8 mouse cellular contexts compared by ENCODE assay signal in genomic region chr11:98438331-98439158, GRCm38 (mm10). TPM values are rescaled to one million over a fixed set of nuclear protein-coding genes. Genes with fewer than 3 reads are reported as not detected.
DNase-seq lines count a peak whose midpoint lies in the region; ATAC-seq lines count a peak whose summit lies in the region.

Gene Mien1 (minus strand): TSS chr11:98438991.

- peak; percentile 94 for ATAC-seq in intestine, embryonic 14.5 days (replicated peaks; ENCODE audit: low FRiP score, low TSS enrichment, low read depth)

- peak within 1 kb of the TSS; percentile 69 for H3K27ac ChIP-seq in intestine, embryonic 14.5 days (ENCODE audit: low read depth)

- H3K4me1 ChIP-seq in intestine, embryonic 14.5 days (replicated peaks; ENCODE audit: control insufficient read depth, insufficient read depth, low read length), result peaks cover 6% of the 10 kb centered on the region; the same call in 1 of the 2 replicates

- H3K36me3 ChIP-seq in intestine, embryonic 14.5 days (ENCODE audit: control insufficient read depth, insufficient read depth, low read length), result peaks cover 36% of the 10 kb centered on the region

- WGBS in intestine, embryonic 14.5 days, result 2% methylated on average over 43 of the region's 43 CpGs

- peak within 1 kb of the TSS; percentile 95 for H3K4me2 ChIP-seq in intestine, embryonic 14.5 days (ENCODE audit: low read length)

- peak; percentile 96 to 99 for DNase-seq in adrenal gland, adult (ENCODE audit: inconsistent age in 2 of 2, low spot score in 1 of 2)
- DNase-seq in embryo, embryonic 10.5 days (ENCODE audit: low spot score), result peak; percentile 91
- peak; percentile 88 for DNase-seq in gastrocnemius, postnatal 25 days
- peak; percentile 100 for DNase-seq in intestine, embryonic 14.5 days (ENCODE audit: low spot score)
- DNase-seq in left cerebral cortex, postnatal 14 days (ENCODE audit: low spot score in 2 of 2), result peak; percentile 96 to 98
- peak; percentile 95 for DNase-seq in mesoderm, embryonic 11.5 days (ENCODE audit: low read depth, low spot score)
- DNase-seq in right cerebral cortex, postnatal 36 days (ENCODE audit: low spot score in 2 of 2), result peak; percentile 91 to 92
- DNase-seq in yolk sac, embryonic 10.5 days (ENCODE audit: low spot score), result peak; percentile 93

- H3K9me3 ChIP-seq in intestine, embryonic 14.5 days (ENCODE audit: control insufficient read depth, low read length), result no peaks in the 10 kb centered on the region

- H3K9ac ChIP-seq in intestine, embryonic 14.5 days (ENCODE audit: low read length), result peak within 1 kb of the TSS; percentile 55

- intact Hi-C loops in left cerebral cortex, postnatal 14 days (cut with DNase I), result loop anchor here (5.0 kb wide), 1 partner anchor 91 kb away; the partner anchor contains the start of gene Ppp1r1b

- peak within 1 kb of the TSS; percentile 80 for H3K4me3 ChIP-seq in intestine, embryonic 14.5 days (ENCODE audit: low read depth, low read length)

- no peaks in the 10 kb centered on the region for H3K27me3 ChIP-seq in intestine, embryonic 14.5 days (replicated peaks; ENCODE audit: control insufficient read depth, insufficient read depth, low read length)

RNA-seq across cellular contexts. Expression of gene Mien1, which starts in this region (rescaled TPM):
- 10 to 100 TPM; 31.7 to 35.5 TPM for total RNA-seq in gastrocnemius, postnatal 25 days (2021)
- 109 and 123 TPM in 2 replicates for polyA plus RNA-seq in intestine, embryonic 14.5 days (2014; fragmentation: Nextera tagmentation; extraction: Ambion mirVana)
- 100 to 1,000 TPM; 105 to 106 TPM for total RNA-seq in left cerebral cortex, postnatal 14 days (2021)

Comparison
In these comparisons a context has a peak if more than half of its experiments do, and no peak if none do; other contexts are left out.
1. Peak in every context shown above with its lines: DNase-seq, ATAC-seq, H3K4me3 ChIP-seq and H3K27ac ChIP-seq.